ENCODE assay signal across 18 mouse cellular contexts in the genomic region with DNA sequence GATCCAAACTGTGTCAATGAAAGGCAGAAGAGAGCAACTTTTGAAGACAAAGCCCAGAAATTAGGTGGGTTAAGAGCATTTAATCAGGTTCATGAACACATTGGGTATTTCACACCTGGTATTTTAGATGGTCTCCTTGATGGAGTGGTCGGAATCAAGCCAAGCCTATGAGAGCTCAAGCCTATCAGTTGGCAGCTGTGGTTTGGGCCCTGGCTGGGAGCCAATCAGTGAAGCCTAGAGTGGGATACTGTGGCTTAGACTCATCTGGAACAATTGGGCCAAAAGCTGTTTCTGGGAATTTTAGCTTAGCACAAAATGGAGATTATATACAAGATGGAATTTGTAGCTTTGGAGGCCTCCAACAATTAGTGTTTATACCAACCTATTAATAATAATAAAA.
"Had no signal": no experiment of that assay in that cellular context is flagged by ENCODE, and none has a peak within 500 bp of the region (broad histone marks: within the 10 kb centered on the region; RNA-seq: fewer than 3 reads in every experiment).

No protein-coding gene starts in this region.

- H3K36me3 ChIP-seq: midbrain, embryonic 10.5 days; midbrain, embryonic 12.5 days; midbrain, embryonic 15.5 days; neural tube, embryonic 13.5 days; neural tube, embryonic 15.5 days had no signal

- ATAC-seq: midbrain, embryonic 15.5 days had no signal

- H3K4me3 ChIP-seq: midbrain, embryonic 10.5 days; midbrain, embryonic 12.5 days; midbrain, embryonic 15.5 days; myocyte; neural tube, embryonic 13.5 days; neural tube, embryonic 15.5 days had no signal

- DNase-seq: lung, adult 18-20 months; lung, embryonic 14.5 days; lung, postnatal 10 days; lung, postnatal 4 days; retina, postnatal 1 day; right cerebral cortex, adult 18-20 months; right cerebral cortex, postnatal 25 days; right cerebral cortex, postnatal 4 days; spleen, adult 18-20 months; thymus, adult 18-20 months; thymus, postnatal 14 days; thymus, postnatal 36 days had no signal

- H3K27me3 ChIP-seq: midbrain, embryonic 12.5 days; midbrain, embryonic 15.5 days; neural tube, embryonic 13.5 days; neural tube, embryonic 15.5 days had no signal

- H3K4me1 ChIP-seq: midbrain, embryonic 12.5 days; midbrain, embryonic 15.5 days; neural tube, embryonic 13.5 days; neural tube, embryonic 15.5 days had no signal

- H3K4me2 ChIP-seq: lung, embryonic 14.5 days; midbrain, embryonic 12.5 days; midbrain, embryonic 15.5 days; neural tube, embryonic 13.5 days; neural tube, embryonic 15.5 days had no signal

- H3K9ac ChIP-seq: lung, embryonic 14.5 days; midbrain, embryonic 12.5 days; midbrain, embryonic 15.5 days; neural tube, embryonic 13.5 days; neural tube, embryonic 15.5 days had no signal

- H3K9me3 ChIP-seq: midbrain, embryonic 10.5 days; midbrain, embryonic 12.5 days; midbrain, embryonic 15.5 days; neural tube, embryonic 13.5 days; neural tube, embryonic 15.5 days had no signal

- H3K27ac ChIP-seq: midbrain, embryonic 10.5 days; midbrain, embryonic 12.5 days; midbrain, embryonic 15.5 days; neural tube, embryonic 13.5 days; neural tube, embryonic 15.5 days had no signal
